Mouse (Mus musculus) Patski (cell line): ENCODE results near the gene Ldb2. TPM values are rescaled to one million over a fixed set of nuclear protein-coding genes. Genes with fewer than 3 reads are reported as not detected.
A peak's percentile ranks its signal among the peaks of the same experiment; 100 is the strongest.

Experiments
- ATAC-seq: fragments of 100-300 bp; one replicate; pipeline ENCODE4 v1.8.0; 2021
- CTCF ChIA-PET: fragments of 350-600 bp; sonication (Branson Sonifier 250); formaldehyde crosslinking; loops from one replicate; lab custom pipeline; 2022; ENCODE audit warnings: inconsistent platforms; lab: Charles Lee
- POLR2A ChIA-PET: fragments of 350-600 bp; sonication (Branson Sonifier 250); formaldehyde crosslinking; loops from one replicate; lab custom pipeline; 2022; ENCODE audit warnings: antibody characterized with exemption, inconsistent platforms; lab: Charles Lee
- DNase-seq: peaks from one replicate; pipeline ENCODE4 v3.0.0-alpha.2; 2011; ENCODE audit warnings: low read depth, low spot score
- H3K27me3 ChIP-seq: fragments of 371-371 bp; one replicate; pipeline ENCODE4 v1.5.1; 2021
- CTCF ChIP-seq: fragments of 100-300 bp; IDR thresholded peaks from one replicate; pipeline ENCODE4 v1.5.1; 2021
- in situ Hi-C: fragments of 300-500 bp; cut with MboI; formaldehyde crosslinking; loops from 3 replicates; pipeline ENCODE4 v1.11.1; 2018; ENCODE audit warnings: low pct_unique_long_range_greater_than_20kb, mixed read lengths
- polyA plus RNA-seq: library from polyadenylated mRNA; unstranded; gene quantifications from one replicate; pipeline ENCODE4 v1.2.3, GENCODE M21; 2021

The Ldb2 gene
- polyA plus RNA-seq, 1 experiment from 2014 or later, result not detected

GRCm38 (mm10) chr5:44495092-44495491, 304.4 kb downstream of the Ldb2 start:
- ATAC-seq (no peak), DNase-seq (no peak)
- CTCF ChIA-PET, result no interaction called here
- in situ Hi-C loops, result no loop called here
- no peaks in the 10 kb centered on the region for H3K27me3 ChIP-seq
- POLR2A ChIA-PET, result no interaction called here
- TF ChIP-seq CTCF, result no peak

GRCm38 (mm10) chr5:44494133-44494532, 305.3 kb downstream of the Ldb2 start:
- no peak for TF ChIP-seq CTCF
- no peaks in the 10 kb centered on the region for H3K27me3 ChIP-seq
- ChIA-PET CTCF (no interaction called here), POLR2A (no interaction called here)
- ATAC-seq (no peak), DNase-seq (no peak)
- in situ Hi-C loops, result no loop called here

GRCm38 (mm10) chr5:44491526-44491925, 308.0 kb downstream of the Ldb2 start:
- CTCF ChIA-PET, result no interaction called here
- no peak for TF ChIP-seq CTCF
- DNase-seq, result no peak
- in situ Hi-C loops, result no loop called here
- no peak for ATAC-seq
- no peaks in the 10 kb centered on the region for H3K27me3 ChIP-seq
- POLR2A ChIA-PET, result no interaction called here

GRCm38 (mm10) chr5:44490462-44490861, 309.0 kb downstream of the Ldb2 start:
- DNase-seq (no peak), ATAC-seq (no peak)
- CTCF ChIA-PET, result no interaction called here
- POLR2A ChIA-PET, result no interaction called here
- in situ Hi-C loops, result no loop called here
- no peaks in the 10 kb centered on the region for H3K27me3 ChIP-seq
- no peak for TF ChIP-seq CTCF

GRCm38 (mm10) chr5:44483426-44484106, 315.9 kb downstream of the Ldb2 start:
- CTCF ChIA-PET, result no interaction called here
- DNase-seq (no peak), ATAC-seq (no peak)
- in situ Hi-C loops, result no loop called here
- POLR2A ChIA-PET, result no interaction called here
- peaks cover 3% of the 10 kb centered on the region for H3K27me3 ChIP-seq
- TF ChIP-seq CTCF, result no peak

GRCm38 (mm10) chr5:44481406-44481805, 318.1 kb downstream of the Ldb2 start:
- DNase-seq (no peak), ATAC-seq (peak; percentile 60)
- no peak for TF ChIP-seq CTCF
- ChIA-PET CTCF (interaction anchor here (1.1 kb wide), 1 partner anchor 17 kb away, joined by 3 read pairs; no protein-coding TSS in a partner anchor), POLR2A (no interaction called here)
- in situ Hi-C loops, result no loop called here
- peaks cover 3% of the 10 kb centered on the region for H3K27me3 ChIP-seq

GRCm38 (mm10) chr5:44476356-44476755, 323.1 kb downstream of the Ldb2 start:
- DNase-seq (no peak), ATAC-seq (no peak)
- ChIA-PET POLR2A (no interaction called here), CTCF (no interaction called here)
- TF ChIP-seq CTCF, result no peak
- in situ Hi-C loops, result no loop called here
- H3K27me3 ChIP-seq, result no peaks in the 10 kb centered on the region

GRCm38 (mm10) chr5:44475543-44475942, 323.9 kb downstream of the Ldb2 start:
- H3K27me3 ChIP-seq, result no peaks in the 10 kb centered on the region
- DNase-seq, result no peak
- ChIA-PET CTCF (no interaction called here), POLR2A (no interaction called here)
- TF ChIP-seq CTCF, result no peak
- in situ Hi-C loops, result no loop called here
- ATAC-seq, result no peak

- POLR2A ChIA-PET, result no interaction called here
- in situ Hi-C loops, result no loop called here
- ATAC-seq (no peak), DNase-seq (no peak)
- H3K27me3 ChIP-seq, result no peaks in the 10 kb centered on the region
- CTCF ChIA-PET, result interaction anchor here (1.0 kb wide), 1 partner anchor 17 kb away, joined by 3 read pairs; no protein-coding TSS in a partner anchor
- TF ChIP-seq CTCF, result no peak
Observed at GRCm38 (mm10) chr5:44473857-44474762, 325.4 kb downstream of the Ldb2 start.

- ChIA-PET CTCF (interaction anchor here (0.8 kb wide), 1 partner anchor 15 kb away, joined by 3 read pairs; no protein-coding TSS in a partner anchor), POLR2A (no interaction called here)
Observed at GRCm38 (mm10) chr5:44465238-44465637, 334.2 kb downstream of the Ldb2 start.

More at GRCm38 (mm10) chr5:44465238-44465637, 334.2 kb downstream of the Ldb2 start:
- in situ Hi-C loops, result no loop called here
- peaks cover 9% of the 10 kb centered on the region for H3K27me3 ChIP-seq
- TF ChIP-seq CTCF, result no peak
- DNase-seq (no peak), ATAC-seq (no peak)
